Mouse (Mus musculus) intestine, postnatal 0 days (tissue): Measurements from ENCODE around the gene 0610012G03Rik. TPM values are rescaled to one million over a fixed set of nuclear protein-coding genes. Genes with fewer than 3 reads are reported as not detected.
A peak's percentile ranks its signal among the peaks of the same experiment; 100 is the strongest.

Experiments used
- ATAC-seq: fragments of 200-750 bp; cut with Nextera tagmentation; 2 replicates; pipeline ENCODE4 v1.8.0; 2017; ENCODE audit warnings: mild to moderate bottlenecking, moderate TSS enrichment, moderate library complexity
- H3K27ac ChIP-seq: fragments of 300-500 bp; sonication (generic); 2 replicates; pipeline ENCODE4 v1.5.1; 2014; ENCODE audit warnings: mild to moderate bottlenecking, low read depth, low read length, moderate library complexity
- H3K27me3 ChIP-seq: fragments of 300-500 bp; sonication (generic); replicated peaks from 2 replicates; pipeline ENCODE4 v1.6.1; 2014; ENCODE audit warnings: low read length, mixed read lengths; ENCODE audit not compliant: control insufficient read depth, insufficient read depth
- H3K36me3 ChIP-seq: fragments of 300-500 bp; sonication (generic); 2 replicates; pipeline ENCODE4 v1.6.1; 2014; ENCODE audit warnings: mild to moderate bottlenecking, moderate library complexity; ENCODE audit not compliant: control insufficient read depth, insufficient read depth
- H3K4me1 ChIP-seq: fragments of 300-500 bp; sonication (generic); replicated peaks from 2 replicates; pipeline ENCODE4 v1.6.1; 2014; ENCODE audit warnings: antibody characterized with exemption, low read length, mixed read lengths; ENCODE audit not compliant: control insufficient read depth, insufficient read depth
- H3K4me2 ChIP-seq: fragments of 300-500 bp; sonication (generic); replicated peaks from 2 replicates; pipeline ENCODE4 v1.6.1; 2014; ENCODE audit warnings: low read depth, mild to moderate bottlenecking, moderate library complexity
- H3K4me3 ChIP-seq: fragments of 300-500 bp; sonication (generic); 2 replicates; pipeline ENCODE4 v1.5.1; 2014; ENCODE audit warnings: low read depth, low read length
- H3K9ac ChIP-seq: fragments of 300-500 bp; sonication (generic); 2 replicates; pipeline ENCODE4 v1.6.1; 2014; ENCODE audit warnings: mild to moderate bottlenecking, low read depth, low read length
- H3K9me3 ChIP-seq: fragments of 300-500 bp; sonication (generic); 2 replicates; pipeline ENCODE4 v1.6.1; 2016; ENCODE audit warnings: mixed run types; ENCODE audit not compliant: control insufficient read depth
- CTCF ChIP-seq: sonication (generic); IDR thresholded peaks from 2 replicates; pipeline ENCODE4 v1.5.1; 2016; ENCODE audit warnings: low read depth, mild to moderate bottlenecking, control low read depth, antibody characterized with exemption, moderate library complexity
- WGBS: fragments of 180-500 bp; shearing (Covaris S2); extraction: QIAGEN DNeasy Blood & Tissue Kit; methylation state at CpG from one replicate; pipeline ENCODE4 v1.1.7; 2014; 5-methylcytosine and 5-hydroxymethylcytosine counted together
- polyA plus RNA-seq: library from polyadenylated mRNA; unstranded; fragments of >200 nt; fragmentation: Nextera tagmentation; extraction: Ambion mirVana; gene quantifications from 2 replicates; pipeline ENCODE4 v1.2.1, GENCODE M21; 2015

The 0610012G03Rik gene
- polyA plus RNA-seq, 1 experiment from 2014 or later: 214 TPM

GRCm38 (mm10) chr16:31917776-31918175 lies 30.5 kb downstream of the 0610012G03Rik start:
- no peak for TF ChIP-seq CTCF
- Histone ChIP-seq H3K4me1 (no peaks in the 10 kb centered on the region), H3K9me3 (no peaks in the 10 kb centered on the region), H3K9ac (peak overlapping the region; percentile 24; the same call in 1 of the 2 replicates), H3K27me3 (no peaks in the 10 kb centered on the region), H3K4me3 (0 out of 2 replicates have a peak overlapping the region, but pooled peaks have one; percentile 6), H3K4me2 (peak overlapping the region; percentile 59), H3K36me3 (no peaks in the 10 kb centered on the region), H3K27ac (peak overlapping the region; percentile 74)
- 47% methylated on average over 11 of the region's 11 CpGs for WGBS
- peak; percentile 93 for ATAC-seq

- Histone ChIP-seq H3K9ac (no peak overlapping the region), H3K9me3 (no peaks in the 10 kb centered on the region), H3K36me3 (no peaks in the 10 kb centered on the region), H3K4me2 (no peak overlapping the region), H3K27me3 (no peaks in the 10 kb centered on the region), H3K4me1 (no peaks in the 10 kb centered on the region), H3K27ac (peak overlapping the region; percentile 46; the same call in 1 of the 2 replicates), H3K4me3 (no peak overlapping the region)
- TF ChIP-seq CTCF: no peak
- ATAC-seq: peak; percentile 87
- 27% methylated on average over 10 of the region's 10 CpGs for WGBS
These were observed 37.9 kb downstream of the 0610012G03Rik start for GRCm38 (mm10) chr16:31910281-31910847.

GRCm38 (mm10) chr16:31908959-31909358 lies 39.3 kb downstream of the 0610012G03Rik start:
- Histone ChIP-seq H3K9ac (no peak overlapping the region), H3K9me3 (no peaks in the 10 kb centered on the region), H3K27me3 (no peaks in the 10 kb centered on the region), H3K4me1 (no peaks in the 10 kb centered on the region), H3K4me2 (no peak overlapping the region), H3K36me3 (no peaks in the 10 kb centered on the region), H3K4me3 (no peak overlapping the region), H3K27ac (no peak overlapping the region)
- no peak for ATAC-seq
- 65% methylated on average over 11 of the region's 11 CpGs for WGBS
- TF ChIP-seq CTCF: no peak

- Histone ChIP-seq H3K9me3 (no peaks in the 10 kb centered on the region), H3K4me3 (0 out of 2 replicates have a peak overlapping the region, but pooled peaks have one; percentile 5), H3K9ac (peak overlapping the region; percentile 34; the same call in 1 of the 2 replicates), H3K4me2 (peak overlapping the region; percentile 59), H3K36me3 (no peaks in the 10 kb centered on the region), H3K4me1 (no peaks in the 10 kb centered on the region), H3K27me3 (no peaks in the 10 kb centered on the region), H3K27ac (peak overlapping the region; percentile 72; the same call in 1 of the 2 replicates)
- 6% methylated on average over 9 of the region's 9 CpGs for WGBS
- peak; percentile 25; the same call in 1 of the 2 replicates for ATAC-seq
- TF ChIP-seq CTCF: no peak
These were observed 41.4 kb downstream of the 0610012G03Rik start for GRCm38 (mm10) chr16:31906896-31907295.

GRCm38 (mm10) chr16:31905891-31906825 lies 42.1 kb downstream of the 0610012G03Rik start:
- H3K4me1 ChIP-seq: no peaks in the 10 kb centered on the region
- H3K27me3 ChIP-seq: no peaks in the 10 kb centered on the region
- peak; percentile 40 for ATAC-seq
- no peak for TF ChIP-seq CTCF
- H3K4me2 ChIP-seq: peak overlapping the region; percentile 59
- H3K27ac ChIP-seq: peak overlapping the region; percentile 72
- no peaks in the 10 kb centered on the region for H3K9me3 ChIP-seq
- no peaks in the 10 kb centered on the region for H3K36me3 ChIP-seq
- WGBS: 21% methylated on average over 20 of the region's 20 CpGs
- H3K4me3 ChIP-seq: 0 out of 2 replicates have a peak overlapping the region, but pooled peaks have one; percentile 5
- H3K9ac ChIP-seq: peak overlapping the region; percentile 34; the same call in 1 of the 2 replicates

- H3K4me3 ChIP-seq: no peak overlapping the region
- H3K9ac ChIP-seq: no peak overlapping the region
- H3K36me3 ChIP-seq: no peaks in the 10 kb centered on the region
- peak; percentile 70 for TF ChIP-seq CTCF
- H3K27me3 ChIP-seq: no peaks in the 10 kb centered on the region
- no peaks in the 10 kb centered on the region for H3K9me3 ChIP-seq
- peak overlapping the region; percentile 35 for H3K27ac ChIP-seq
- WGBS: 72% methylated on average over 4 of the region's 4 CpGs
- no peaks in the 10 kb centered on the region for H3K4me1 ChIP-seq
- ATAC-seq: no peak
- H3K4me2 ChIP-seq: no peak overlapping the region
These were observed 43.0 kb downstream of the 0610012G03Rik start for GRCm38 (mm10) chr16:31905331-31905730.
